Mouse (Mus musculus): ENCODE measurements around the gene Slc7a6os. TPM values are rescaled to one million over a fixed set of nuclear protein-coding genes. Genes with fewer than 3 reads are reported as not detected.

Gene Slc7a6os
- polyA plus RNA-seq, 1 experiment from 2014 or later, result 17.0 TPM

- no peak overlapping the region for H3K4me2 ChIP-seq (replicated peaks; ENCODE audit: low read depth)
- 90% methylated on average over 4 of the region's 4 CpGs for WGBS
- no peak overlapping the region for H3K4me3 ChIP-seq (ENCODE audit: low read depth, low read length)
- H3K9ac ChIP-seq (ENCODE audit: low read depth, low read length), result no peak overlapping the region
- H3K36me3 ChIP-seq (ENCODE audit: control insufficient read depth, insufficient read depth), result peaks cover 13% of the 10 kb centered on the region; the same call in 1 of the 2 replicates
- H3K27me3 ChIP-seq (replicated peaks; ENCODE audit: control insufficient read depth, insufficient read depth, low read length), result no peaks in the 10 kb centered on the region
- ATAC-seq, result no peak
- no peaks in the 10 kb centered on the region for H3K9me3 ChIP-seq (ENCODE audit: control insufficient read depth)
- H3K4me1 ChIP-seq (replicated peaks; ENCODE audit: control insufficient read depth, insufficient read depth, low read length), result no peaks in the 10 kb centered on the region
- TF ChIP-seq CTCF (IDR thresholded peaks at IDR 0.05; ENCODE audit: low read depth), result no peak
- H3K27ac ChIP-seq (ENCODE audit: low read depth, low read length), result no peak overlapping the region
Observed at GRCm38 (mm10) chr8:106189162-106189561, 21.6 kb downstream of the Slc7a6os start.

DNA sequence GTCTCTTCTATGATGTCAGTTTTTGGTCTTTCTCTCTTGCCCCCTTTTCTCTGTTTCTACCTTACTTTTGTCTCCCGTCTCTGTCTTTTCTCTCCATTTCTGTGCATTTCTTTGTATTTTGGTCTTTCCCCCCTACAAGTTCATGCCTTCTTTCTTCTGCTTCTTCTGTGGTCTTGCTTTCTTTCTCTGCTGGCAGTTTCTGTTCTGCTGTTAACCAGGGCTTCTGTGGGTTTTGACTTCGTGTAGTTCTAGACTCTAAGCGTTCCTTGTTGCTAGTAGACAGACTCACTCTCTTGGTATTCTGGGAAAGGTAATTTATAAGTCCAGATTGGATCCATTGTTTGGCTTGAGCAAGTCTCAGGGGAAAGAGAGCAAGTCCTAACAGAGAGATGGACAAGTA is 24.3 kb downstream of the Slc7a6os start:
- Histone ChIP-seq H3K36me3 (ENCODE audit: control insufficient read depth, insufficient read depth) (no peaks in the 10 kb centered on the region; the same call in 1 of the 2 replicates), H3K9ac (ENCODE audit: low read depth, low read length) (no peak overlapping the region), H3K27ac (ENCODE audit: low read depth, low read length) (no peak overlapping the region), H3K27me3 (replicated peaks; ENCODE audit: control insufficient read depth, insufficient read depth, low read length) (no peaks in the 10 kb centered on the region), H3K9me3 (ENCODE audit: control insufficient read depth) (no peaks in the 10 kb centered on the region), H3K4me1 (replicated peaks; ENCODE audit: control insufficient read depth, insufficient read depth, low read length) (no peaks in the 10 kb centered on the region), H3K4me2 (replicated peaks; ENCODE audit: low read depth) (no peak overlapping the region), H3K4me3 (ENCODE audit: low read depth, low read length) (no peak overlapping the region)
- 83% methylated on average over 3 of the region's 3 CpGs for WGBS
- ATAC-seq, result no peak
- no peak for TF ChIP-seq CTCF (IDR thresholded peaks at IDR 0.05; ENCODE audit: low read depth)

DNA sequence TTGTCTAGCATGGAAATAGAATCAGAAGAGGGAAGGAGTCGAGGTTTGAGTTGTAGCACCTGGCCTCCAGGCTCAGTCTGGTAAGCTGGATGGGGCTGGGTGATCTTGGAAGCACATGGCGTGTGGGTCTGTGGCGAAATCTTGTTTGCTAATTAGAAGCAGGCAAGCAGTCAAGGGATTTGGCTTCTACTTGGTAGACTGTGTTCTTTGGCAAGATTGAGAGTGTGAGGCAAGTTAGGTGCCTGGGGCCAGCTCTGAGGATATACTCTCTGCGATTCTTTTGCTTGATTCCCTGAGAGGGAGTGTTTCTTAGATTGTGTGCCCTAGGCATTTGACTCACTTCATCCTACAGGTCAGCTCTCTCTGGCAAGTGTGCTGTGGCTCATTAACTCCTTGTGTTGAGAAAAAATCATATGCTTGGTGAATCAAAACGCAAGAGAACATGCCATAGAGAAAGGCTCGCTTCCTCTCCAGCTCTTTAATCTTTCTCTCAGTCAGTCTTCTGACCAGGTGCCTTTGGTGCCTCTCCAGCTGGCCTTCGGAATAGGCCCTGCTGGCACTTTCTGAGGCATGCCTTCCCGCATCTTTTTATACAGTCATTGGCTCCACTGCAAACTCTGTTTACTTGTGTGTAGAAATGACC is 25.0 kb downstream of the Slc7a6os start:
- no peak for ATAC-seq
- H3K36me3 ChIP-seq (ENCODE audit: control insufficient read depth, insufficient read depth), result no peaks in the 10 kb centered on the region; the same call in 1 of the 2 replicates
- H3K27me3 ChIP-seq (replicated peaks; ENCODE audit: control insufficient read depth, insufficient read depth, low read length), result no peaks in the 10 kb centered on the region
- H3K4me2 ChIP-seq (replicated peaks; ENCODE audit: low read depth), result no peak overlapping the region
- H3K9ac ChIP-seq (ENCODE audit: low read depth, low read length), result no peak overlapping the region
- 90% methylated on average over 8 of the region's 8 CpGs for WGBS
- no peak overlapping the region for H3K27ac ChIP-seq (ENCODE audit: low read depth, low read length)
- no peak overlapping the region for H3K4me3 ChIP-seq (ENCODE audit: low read depth, low read length)
- H3K4me1 ChIP-seq (replicated peaks; ENCODE audit: control insufficient read depth, insufficient read depth, low read length), result no peaks in the 10 kb centered on the region
- TF ChIP-seq CTCF (IDR thresholded peaks at IDR 0.05; ENCODE audit: low read depth), result no peak
- no peaks in the 10 kb centered on the region for H3K9me3 ChIP-seq (ENCODE audit: control insufficient read depth)

DNA sequence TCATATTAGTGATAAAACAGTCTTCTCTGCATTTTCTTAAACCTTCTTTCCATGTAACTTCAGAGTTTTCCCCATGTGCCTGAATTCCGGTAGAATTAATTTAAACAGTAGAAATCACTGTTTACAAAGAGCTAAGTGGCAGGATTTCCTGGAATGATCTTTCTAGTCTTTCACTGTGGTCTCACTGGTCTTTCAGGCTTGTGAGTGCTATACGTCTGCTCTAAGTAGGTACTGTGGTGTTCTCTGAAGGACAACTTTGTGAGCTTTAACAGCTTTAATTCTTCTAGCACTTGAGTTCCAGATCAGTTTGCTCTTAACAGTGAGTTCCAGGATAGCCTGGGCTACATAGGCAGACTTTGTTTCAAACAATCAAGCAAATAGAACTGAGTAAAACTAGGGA is 32.3 kb downstream of the Slc7a6os start:
- Histone ChIP-seq H3K4me3 (ENCODE audit: low read depth, low read length) (no peak overlapping the region), H3K27ac (ENCODE audit: low read depth, low read length) (no peak overlapping the region), H3K4me2 (replicated peaks; ENCODE audit: low read depth) (no peak overlapping the region), H3K4me1 (replicated peaks; ENCODE audit: control insufficient read depth, insufficient read depth, low read length) (0 out of 2 replicates have a peak, but pooled peaks cover 3% of the 10 kb centered on the region), H3K27me3 (replicated peaks; ENCODE audit: control insufficient read depth, insufficient read depth, low read length) (no peaks in the 10 kb centered on the region), H3K9me3 (ENCODE audit: control insufficient read depth) (no peaks in the 10 kb centered on the region), H3K36me3 (ENCODE audit: control insufficient read depth, insufficient read depth) (peaks cover 5% of the 10 kb centered on the region; the same call in 1 of the 2 replicates), H3K9ac (ENCODE audit: low read depth, low read length) (no peak overlapping the region)
- no peak for ATAC-seq
- no peak for TF ChIP-seq CTCF (IDR thresholded peaks at IDR 0.05; ENCODE audit: low read depth)
- WGBS, result 54% methylated on average over 2 of the region's 2 CpGs

DNA sequence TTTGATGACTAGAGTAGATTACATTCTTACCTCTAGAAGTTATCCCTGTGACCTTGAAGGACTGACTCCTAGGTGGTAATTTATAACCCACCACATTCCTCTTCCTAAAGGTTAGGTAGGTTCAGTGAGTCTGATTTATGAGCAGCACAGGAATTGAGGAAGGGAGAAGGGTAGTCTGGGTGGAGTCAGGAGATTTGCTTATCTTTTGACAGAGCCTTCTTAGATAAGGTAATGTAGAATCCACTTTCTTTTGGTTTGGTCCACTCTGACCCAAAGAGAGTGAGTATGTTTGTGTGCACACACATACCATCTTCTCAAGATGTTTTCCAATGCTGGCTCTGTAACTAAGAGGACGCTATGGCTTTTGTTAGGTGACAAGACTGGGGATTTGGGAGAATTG is 33.1 kb downstream of the Slc7a6os start:
- TF ChIP-seq CTCF (IDR thresholded peaks at IDR 0.05; ENCODE audit: low read depth), result no peak
- no peak overlapping the region for H3K27ac ChIP-seq (ENCODE audit: low read depth, low read length)
- WGBS, result 66% methylated on average over 1 of the region's 1 CpGs
- H3K9me3 ChIP-seq (ENCODE audit: control insufficient read depth), result no peaks in the 10 kb centered on the region
- no peak for ATAC-seq
- no peak overlapping the region for H3K4me2 ChIP-seq (replicated peaks; ENCODE audit: low read depth)
- H3K4me1 ChIP-seq (replicated peaks; ENCODE audit: control insufficient read depth, insufficient read depth, low read length), result 0 out of 2 replicates have a peak, but pooled peaks cover 3% of the 10 kb centered on the region
- H3K9ac ChIP-seq (ENCODE audit: low read depth, low read length), result no peak overlapping the region
- peaks cover 5% of the 10 kb centered on the region; the same call in 1 of the 2 replicates for H3K36me3 ChIP-seq (ENCODE audit: control insufficient read depth, insufficient read depth)
- H3K4me3 ChIP-seq (ENCODE audit: low read depth, low read length), result no peak overlapping the region
- no peaks in the 10 kb centered on the region for H3K27me3 ChIP-seq (replicated peaks; ENCODE audit: control insufficient read depth, insufficient read depth, low read length)

- 0 out of 2 replicates have a peak, but pooled peaks cover 3% of the 10 kb centered on the region for H3K4me1 ChIP-seq (replicated peaks; ENCODE audit: control insufficient read depth, insufficient read depth, low read length)
- no peaks in the 10 kb centered on the region for H3K9me3 ChIP-seq (ENCODE audit: control insufficient read depth)
- no peak overlapping the region for H3K4me2 ChIP-seq (replicated peaks; ENCODE audit: low read depth)
- no peak for ATAC-seq
- 43% methylated on average over 1 of the region's 1 CpGs for WGBS
- H3K9ac ChIP-seq (ENCODE audit: low read depth, low read length), result no peak overlapping the region
- H3K27me3 ChIP-seq (replicated peaks; ENCODE audit: control insufficient read depth, insufficient read depth, low read length), result no peaks in the 10 kb centered on the region
- no peak overlapping the region for H3K4me3 ChIP-seq (ENCODE audit: low read depth, low read length)
- H3K36me3 ChIP-seq (ENCODE audit: control insufficient read depth, insufficient read depth), result 0 out of 2 replicates have a peak, but pooled peaks cover 5% of the 10 kb centered on the region
- H3K27ac ChIP-seq (ENCODE audit: low read depth, low read length), result no peak overlapping the region
- TF ChIP-seq CTCF (IDR thresholded peaks at IDR 0.05; ENCODE audit: low read depth), result no peak
Observed at GRCm38 (mm10) chr8:106176891-106177290, 33.8 kb downstream of the Slc7a6os start.

Measured in intestine, postnatal 0 days (tissue).